Mouse (Mus musculus): ENCODE results near the gene Fam163a. TPM values are rescaled to one million over a fixed set of nuclear protein-coding genes. Genes with fewer than 3 reads are reported as not detected.
"Not testable (repeated sequence)": the region's sequence is repeated elsewhere in the genome, so short reads cannot be mapped to it uniquely, and the experiment has no call there.

The Fam163a gene
- total RNA-seq, 2 experiments from 2014 or later: not detected

DNA sequence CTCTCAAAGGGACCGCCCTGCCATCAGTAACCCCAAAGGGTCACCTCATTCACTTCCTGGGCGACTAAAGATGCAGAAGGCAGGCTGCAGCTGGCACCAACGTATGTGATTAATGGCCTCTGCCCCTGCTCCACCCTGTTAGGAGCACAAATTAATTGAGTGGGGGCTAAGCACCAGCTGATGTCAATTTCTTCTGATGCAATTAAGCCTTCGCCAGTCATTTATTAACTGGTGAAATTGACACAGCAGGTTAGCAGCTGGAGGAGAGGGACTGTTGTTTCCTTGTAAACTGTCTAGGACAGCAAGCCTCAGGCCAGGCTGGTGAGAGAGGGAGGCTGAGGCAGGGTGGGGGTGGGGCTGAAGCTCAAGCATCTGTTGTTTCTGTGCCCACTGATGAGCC, 114.8 kb downstream of the Fam163a start:
- ATAC-seq (replicated peaks; ENCODE audit: low FRiP score, poor library complexity, severe bottlenecking): no peak

DNA sequence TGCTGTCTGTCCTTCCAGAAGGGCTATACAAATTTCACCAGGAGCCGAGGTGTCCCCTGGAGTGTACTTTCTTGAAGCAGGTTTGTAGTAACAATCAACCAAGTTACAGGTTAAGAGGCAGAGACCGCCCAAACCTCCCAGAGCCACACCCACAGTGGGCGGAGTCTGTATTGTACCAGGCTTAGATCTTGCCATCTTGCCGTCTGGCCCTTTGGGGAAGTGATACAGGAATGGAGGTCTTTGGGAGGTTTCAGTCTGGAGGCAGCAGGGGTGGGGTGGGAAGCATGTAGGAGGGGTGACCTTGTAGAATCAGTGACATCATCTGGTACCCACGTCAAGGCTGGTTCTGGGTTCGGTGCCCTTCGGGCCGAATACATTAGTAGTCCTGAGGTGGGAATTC, 115.3 kb downstream of the Fam163a start:
- ATAC-seq (replicated peaks; ENCODE audit: low FRiP score, poor library complexity, severe bottlenecking): no peak

DNA sequence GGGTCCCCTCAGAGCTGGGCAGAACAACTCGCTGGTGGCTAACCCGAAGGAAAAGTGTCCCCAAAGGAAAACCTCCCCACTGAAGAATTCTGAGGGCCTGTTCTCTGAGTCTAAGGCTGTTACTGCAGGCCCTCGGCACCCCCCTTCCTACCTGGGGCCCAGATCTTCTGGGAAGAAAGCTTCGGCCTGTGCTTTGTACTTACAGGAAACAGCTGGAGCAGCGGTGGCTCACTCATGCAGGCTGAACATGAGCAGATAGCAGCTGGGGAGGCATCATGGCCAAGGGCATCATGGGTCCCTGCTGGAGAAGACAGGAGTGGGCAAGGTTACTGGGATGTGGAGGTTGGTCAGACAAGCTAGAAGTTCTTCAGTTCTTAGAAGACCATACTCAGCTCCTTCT, 117.2 kb downstream of the Fam163a start:
- ATAC-seq (replicated peaks; ENCODE audit: low FRiP score, poor library complexity, severe bottlenecking): no peak

GRCm38 (mm10) chr1:156085770-156086169, 119.1 kb downstream of the Fam163a start:
- peak; percentile 55; the same call in 1 of the 2 replicates for ATAC-seq (replicated peaks; ENCODE audit: low FRiP score, poor library complexity, severe bottlenecking)

DNA sequence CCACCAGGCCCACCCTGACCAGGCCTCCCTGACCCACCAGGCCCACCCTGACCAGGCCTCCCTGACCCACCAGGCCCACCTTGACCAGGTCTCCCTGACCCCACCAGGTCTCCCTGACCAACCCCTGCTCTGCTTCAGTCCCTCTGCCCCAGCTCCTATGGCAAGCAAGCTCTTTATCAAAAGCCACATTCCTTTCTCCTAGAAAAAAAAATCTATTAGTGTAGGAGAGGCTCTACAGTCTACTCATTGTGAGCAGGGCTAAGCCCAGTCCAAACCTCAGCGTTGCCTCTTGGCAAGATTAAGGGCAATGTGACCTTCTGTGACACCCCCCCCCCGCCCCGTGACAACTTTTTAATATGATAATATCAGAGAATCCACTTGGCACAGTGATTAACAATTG, 120.2 kb downstream of the Fam163a start:
- ATAC-seq (replicated peaks; ENCODE audit: low FRiP score, poor library complexity, severe bottlenecking): no peak

DNA sequence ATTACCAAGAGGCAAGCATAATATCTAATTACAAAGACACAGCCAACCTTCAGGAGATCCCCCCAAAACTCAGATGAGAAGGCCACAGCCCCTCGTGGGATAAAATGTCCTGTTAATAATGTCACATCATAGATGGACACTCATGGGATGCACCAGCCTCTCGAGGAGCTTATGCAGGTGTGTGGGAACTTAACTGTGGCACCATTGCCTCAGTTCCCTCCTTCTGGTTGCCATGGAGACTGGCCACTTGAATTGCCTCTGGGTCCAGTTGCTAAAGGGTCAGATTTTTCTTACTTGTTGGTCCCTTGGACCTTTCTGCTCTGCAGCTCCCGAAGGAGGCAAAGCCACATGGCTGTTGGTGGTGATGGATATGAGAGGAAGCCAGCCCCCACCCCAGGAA, 127.2 kb downstream of the Fam163a start:
- ATAC-seq (replicated peaks; ENCODE audit: low FRiP score, poor library complexity, severe bottlenecking): no peak

DNA sequence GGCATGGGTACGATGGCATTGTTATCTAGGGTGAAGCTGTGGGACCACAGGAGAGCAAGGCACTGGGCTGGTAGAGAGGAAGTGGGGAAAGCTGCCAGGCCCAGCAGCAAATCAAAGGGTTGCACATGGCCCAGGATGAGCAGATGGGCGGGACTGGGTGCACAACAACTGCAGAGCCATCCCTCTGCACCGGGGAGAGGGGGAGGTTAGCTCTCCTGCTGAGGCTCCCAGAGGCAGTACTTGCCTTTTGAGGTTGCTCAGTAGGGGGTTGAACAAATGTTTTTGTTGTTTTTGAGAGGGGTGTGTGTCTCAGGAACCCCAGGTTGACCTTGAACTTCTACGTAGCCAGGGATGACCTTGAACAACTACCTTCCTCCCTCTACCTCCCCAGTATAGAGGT, 128.4 kb downstream of the Fam163a start:
- ATAC-seq (replicated peaks; ENCODE audit: low FRiP score, poor library complexity, severe bottlenecking): no peak

DNA sequence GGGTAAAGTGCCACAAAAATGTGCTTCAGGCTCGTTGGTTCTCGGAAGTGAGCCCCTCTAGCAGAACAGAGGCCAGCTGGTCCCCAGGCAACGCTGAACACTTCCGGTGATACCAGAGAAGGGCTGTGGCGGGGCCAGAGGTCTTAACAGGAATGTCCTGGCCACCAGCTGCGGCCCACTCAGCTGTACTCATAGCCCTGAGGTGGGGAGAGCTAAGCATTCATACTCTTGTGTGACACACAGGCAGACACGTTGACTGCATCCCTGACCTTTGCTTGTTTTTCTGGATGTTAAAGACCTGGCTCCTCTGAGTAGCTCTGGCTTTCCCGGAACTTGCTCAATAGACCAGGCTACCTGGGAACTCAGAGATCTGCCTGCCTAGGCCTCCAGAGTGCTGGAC, 130.3 kb downstream of the Fam163a start:
- no peak for ATAC-seq (replicated peaks; ENCODE audit: low FRiP score, poor library complexity, severe bottlenecking)

- ATAC-seq (replicated peaks; ENCODE audit: low FRiP score, poor library complexity, severe bottlenecking): no peak
These were observed 131.5 kb downstream of the Fam163a start for GRCm38 (mm10) chr1:156073169-156073821.

- no peak for ATAC-seq (replicated peaks; ENCODE audit: low FRiP score, poor library complexity, severe bottlenecking)
These were observed 134.7 kb downstream of the Fam163a start for GRCm38 (mm10) chr1:156070106-156070505.

- no peak for ATAC-seq (replicated peaks; ENCODE audit: low FRiP score, poor library complexity, severe bottlenecking)
These were observed 138.7 kb downstream of the Fam163a start for GRCm38 (mm10) chr1:156066133-156066532.

- no peak for ATAC-seq (replicated peaks; ENCODE audit: low FRiP score, poor library complexity, severe bottlenecking)
These were observed 142.6 kb downstream of the Fam163a start for GRCm38 (mm10) chr1:156062193-156062592.

DNA sequence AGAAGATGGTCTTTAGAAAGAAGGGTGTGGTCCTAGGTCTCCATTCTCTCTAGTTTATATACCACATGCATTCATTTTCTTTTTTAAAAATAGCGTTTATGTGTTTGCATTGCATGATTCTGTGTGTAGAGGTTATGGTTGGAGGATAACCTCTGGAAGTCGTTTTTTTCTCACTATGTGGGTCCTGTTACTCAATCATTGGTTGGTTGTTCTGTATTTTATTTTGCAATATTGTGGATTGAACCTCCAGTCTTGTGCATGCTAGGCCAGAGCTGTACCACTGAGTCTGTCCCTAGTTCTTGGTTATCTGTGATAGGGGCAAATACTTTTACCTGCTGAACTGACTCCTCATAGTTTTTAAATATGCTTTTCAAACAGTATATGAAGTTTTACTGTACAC, 146.6 kb downstream of the Fam163a start:
- no peak for ATAC-seq (replicated peaks; ENCODE audit: low FRiP score, poor library complexity, severe bottlenecking)

DNA sequence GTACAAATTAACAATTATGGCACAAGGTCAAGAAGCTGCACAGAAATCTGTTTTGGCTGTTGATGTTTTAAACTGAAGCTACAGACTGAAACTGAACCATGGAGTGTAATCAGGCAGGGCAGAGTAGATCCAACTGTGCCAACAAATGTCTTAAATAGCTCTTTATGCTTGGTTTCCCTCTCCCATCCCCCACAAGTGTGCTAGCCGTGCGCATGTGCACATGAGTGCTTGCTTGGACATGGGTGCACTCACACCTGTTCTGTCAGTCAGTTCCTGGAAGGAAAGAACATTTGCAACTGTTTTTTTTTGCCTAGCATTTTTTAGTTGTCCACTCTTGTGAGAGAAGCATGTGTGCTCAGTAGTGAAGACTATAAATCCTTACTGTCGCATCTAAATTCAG, 158.1 kb downstream of the Fam163a start:
- ATAC-seq (replicated peaks; ENCODE audit: low FRiP score, poor library complexity, severe bottlenecking): no peak

DNA sequence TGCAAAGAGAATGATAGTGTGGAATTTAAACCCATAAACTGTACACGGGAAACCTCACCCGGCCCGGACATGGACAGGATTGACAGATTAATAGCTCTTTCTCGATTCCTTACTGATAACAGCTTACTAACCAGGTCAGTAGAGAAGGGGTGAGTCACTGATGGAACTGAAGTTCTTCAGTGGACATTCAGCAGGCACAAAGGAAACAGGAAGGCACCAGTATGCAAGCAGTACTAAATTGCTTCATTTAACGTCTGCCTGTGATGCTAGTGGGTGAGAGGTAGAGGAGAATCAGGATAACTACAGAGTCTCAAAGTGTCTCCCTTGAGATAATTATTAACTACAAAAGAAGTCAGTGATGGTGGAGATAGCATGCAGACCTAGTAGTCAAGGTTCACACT, 160.6 kb downstream of the Fam163a start:
- ATAC-seq (replicated peaks; ENCODE audit: low FRiP score, poor library complexity, severe bottlenecking): no peak

- ATAC-seq (replicated peaks; ENCODE audit: low FRiP score, poor library complexity, severe bottlenecking): peak; percentile 48
These were observed 161.8 kb downstream of the Fam163a start for GRCm38 (mm10) chr1:156043027-156043426.

- ATAC-seq (replicated peaks; ENCODE audit: low FRiP score, poor library complexity, severe bottlenecking): no peak
These were observed 162.3 kb downstream of the Fam163a start for GRCm38 (mm10) chr1:156042481-156042880.

DNA sequence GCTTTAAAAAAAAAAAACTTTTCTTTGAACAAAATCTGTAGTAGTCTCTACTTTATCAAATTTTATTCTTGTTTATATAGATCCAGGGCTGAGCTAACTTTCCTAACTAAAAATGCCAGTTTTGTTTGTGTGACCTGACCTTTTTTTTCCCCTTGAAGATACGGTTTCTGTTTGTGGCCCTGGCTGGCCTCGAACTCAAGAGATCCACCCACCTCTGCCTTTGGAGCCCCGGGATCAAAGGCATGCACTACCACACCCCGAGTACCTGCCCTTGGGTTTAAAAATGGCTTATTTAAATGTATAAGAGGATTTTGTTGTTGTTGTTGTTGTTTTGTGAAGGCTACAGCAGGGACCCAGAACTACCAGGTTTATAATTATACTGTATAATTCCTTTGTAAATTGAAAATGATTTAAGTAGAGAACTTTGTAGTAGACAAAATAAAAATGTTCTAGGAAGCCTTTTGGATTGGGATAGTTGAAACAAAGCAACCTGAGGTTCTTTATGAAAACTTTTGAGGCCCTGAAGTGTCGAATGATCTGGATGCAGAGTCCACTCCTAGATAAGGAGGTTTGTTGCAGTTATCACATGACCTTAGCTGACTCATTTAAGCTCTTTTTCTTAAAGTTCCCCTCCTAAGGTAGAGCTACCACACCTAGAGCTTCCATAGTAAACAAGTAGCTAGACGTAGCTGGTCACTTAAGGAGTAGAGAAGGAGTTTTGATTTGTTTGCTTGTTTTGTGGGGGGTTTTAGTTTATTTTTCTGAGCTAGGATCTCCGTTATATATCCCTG, 163.2 kb downstream of the Fam163a start:
- no peak for ATAC-seq (replicated peaks; ENCODE audit: low FRiP score, poor library complexity, severe bottlenecking)

- peak; percentile 77 for ATAC-seq (replicated peaks; ENCODE audit: low FRiP score, poor library complexity, severe bottlenecking)
These were observed 164.0 kb downstream of the Fam163a start for GRCm38 (mm10) chr1:156040731-156041401.

DNA sequence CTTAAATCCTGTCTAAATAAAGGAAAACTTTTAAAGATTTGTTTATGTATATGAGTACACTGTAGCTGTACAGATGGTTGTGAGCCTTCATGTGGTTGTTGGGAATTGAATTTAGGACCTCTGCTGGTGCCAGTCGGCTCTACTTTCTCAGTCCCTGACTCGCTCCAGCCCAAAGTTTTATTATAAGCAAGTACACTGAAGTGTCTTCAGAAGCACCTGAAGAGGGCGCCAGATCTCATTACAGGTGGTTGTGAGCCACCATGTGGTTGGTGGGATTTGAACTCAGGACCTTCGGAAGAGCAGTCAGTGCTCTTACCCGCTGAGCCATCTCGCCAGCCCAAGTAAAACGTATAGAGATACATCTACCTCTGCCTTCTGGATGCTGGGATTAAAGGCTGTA, 164.8 kb downstream of the Fam163a start:
- ATAC-seq (replicated peaks; ENCODE audit: low FRiP score, poor library complexity, severe bottlenecking): not testable (repeated sequence)

GRCm38 (mm10) chr1:156037144-156037583, 167.7 kb downstream of the Fam163a start:
- peak; percentile 47 for ATAC-seq (replicated peaks; ENCODE audit: low FRiP score, poor library complexity, severe bottlenecking)
